22 mouse cellular contexts compared by ENCODE assay signal in the genomic region with DNA sequence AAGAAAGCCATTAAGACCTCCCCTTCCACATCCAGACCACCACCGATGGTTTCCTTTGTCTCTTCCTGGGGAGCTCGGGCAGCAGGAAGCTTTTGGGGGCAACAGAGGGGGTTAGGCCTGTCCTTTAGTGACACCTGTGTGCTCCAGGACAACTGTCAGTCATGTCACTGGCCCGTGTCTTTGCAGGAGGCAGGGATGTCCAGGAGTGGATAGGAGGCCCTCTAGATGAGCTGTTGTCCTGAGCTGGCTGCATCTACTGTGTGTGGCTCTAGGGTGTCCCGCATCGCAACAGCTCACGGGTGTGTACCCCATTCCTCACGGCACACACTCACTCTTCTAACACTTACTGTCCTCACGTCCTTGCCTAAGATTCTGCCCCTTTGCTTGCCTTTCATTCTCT. TPM values are rescaled to one million over a fixed set of nuclear protein-coding genes. Genes with fewer than 3 reads are reported as not detected.
DNase-seq lines count a peak whose midpoint lies in the region; ATAC-seq and TF ChIP-seq lines count a peak whose summit lies in the region.
"Had no signal": no experiment of that assay in that cellular context is flagged by ENCODE, and none has a peak within 500 bp of the region (broad histone marks: within the 10 kb centered on the region; RNA-seq: fewer than 3 reads in every experiment).

No protein-coding gene starts in this region.

- no peaks in the 10 kb centered on the region for H3K9me3 ChIP-seq in heart, postnatal 0 days (replicated peaks; ENCODE audit: control insufficient read depth, low read length)
- H3K9me3 ChIP-seq in limb, embryonic 10.5 days (replicated peaks), result no peaks in the 10 kb centered on the region
- no peaks in the 10 kb centered on the region for H3K9me3 ChIP-seq in forebrain, postnatal 0 days (ENCODE audit: low read length)
- H3K9me3 ChIP-seq: embryonic facial prominence, embryonic 12.5 days; forebrain, embryonic 13.5 days; limb, embryonic 12.5 days; neural tube, embryonic 13.5 days; stomach, embryonic 15.5 days had no signal

- no peaks in the 10 kb centered on the region for H3K36me3 ChIP-seq in heart, postnatal 0 days (replicated peaks; ENCODE audit: control insufficient read depth, insufficient read depth, low read length)
- H3K36me3 ChIP-seq in limb, embryonic 10.5 days, result no peaks in the 10 kb centered on the region
- no peaks in the 10 kb centered on the region for H3K36me3 ChIP-seq in forebrain, postnatal 0 days (ENCODE audit: insufficient read depth)
- H3K36me3 ChIP-seq: embryonic facial prominence, embryonic 12.5 days; limb, embryonic 12.5 days; neural tube, embryonic 13.5 days; stomach, embryonic 15.5 days had no signal

- peak overlapping the region; percentile 38; the same call in 1 of the 2 replicates for H3K4me2 ChIP-seq in heart, postnatal 0 days (ENCODE audit: low read depth, low read length)
- no peak overlapping the region for H3K4me2 ChIP-seq in forebrain, postnatal 0 days (ENCODE audit: low read depth)
- H3K4me2 ChIP-seq: embryonic facial prominence, embryonic 12.5 days; forebrain, embryonic 13.5 days; hindbrain, embryonic 14.5 days; limb, embryonic 12.5 days; neural tube, embryonic 13.5 days; stomach, embryonic 15.5 days had no signal

- TF ChIP-seq CTCF in heart, postnatal 0 days (IDR thresholded peaks at IDR 0.05; ENCODE audit: low read depth), result no peak
- TF ChIP-seq CTCF in forebrain, postnatal 0 days (IDR thresholded peaks at IDR 0.05; ENCODE audit: low read depth), result no peak

- DNase-seq in heart, postnatal 0 days (ENCODE audit: low spot score), result no peak
- no peak for DNase-seq in heart, adult 18-20 months
- DNase-seq in CD4-positive helper T cell, adult 2 months (ENCODE audit: low read depth, low spot score), result peak; percentile 28
- no peak for DNase-seq in limb, embryonic 10.5 days (ENCODE audit: low spot score)
- DNase-seq in spleen, postnatal 4 days (ENCODE audit: low spot score in 2 of 2), result peak; percentile 22 to 75
- DNase-seq in urinary bladder, postnatal 14 days (ENCODE audit: low spot score), result no peak
- no peak for DNase-seq in lung, adult 18-20 months
- no peak for DNase-seq in forebrain, postnatal 0 days
- DNase-seq: adrenal gland, postnatal 36 days; cerebellum, postnatal 36 days; gastrocnemius, postnatal 14 days; kidney, adult 2 months; kidney, postnatal 4 days; lung, postnatal 14 days had no signal

- no peaks in the 10 kb centered on the region for H3K4me1 ChIP-seq in heart, postnatal 0 days (ENCODE audit: control insufficient read depth, insufficient read depth)
- H3K4me1 ChIP-seq in limb, embryonic 10.5 days, result peaks cover 20% of the 10 kb centered on the region
- no peaks in the 10 kb centered on the region for H3K4me1 ChIP-seq in forebrain, postnatal 0 days (ENCODE audit: insufficient read depth)
- H3K4me1 ChIP-seq: forebrain, embryonic 13.5 days; neural tube, embryonic 13.5 days had no signal

- peak overlapping the region; percentile 38; the same call in 1 of the 2 replicates for H3K27ac ChIP-seq in heart, postnatal 0 days (ENCODE audit: low read depth)
- peak overlapping the region; percentile 23; the same call in 1 of the 2 replicates for H3K27ac ChIP-seq in limb, embryonic 10.5 days
- no peak overlapping the region for H3K27ac ChIP-seq in forebrain, postnatal 0 days (ENCODE audit: low read depth, low read length)
- H3K27ac ChIP-seq: embryonic facial prominence, embryonic 12.5 days; forebrain, embryonic 13.5 days; hindbrain, embryonic 14.5 days; limb, embryonic 12.5 days; neural tube, embryonic 13.5 days; stomach, embryonic 15.5 days had no signal

- no peak overlapping the region; the same call in 1 of the 2 replicates for H3K4me3 ChIP-seq in heart, postnatal 0 days (ENCODE audit: low read depth, low read length)
- H3K4me3 ChIP-seq in limb, embryonic 10.5 days, result no peak overlapping the region
- H3K4me3 ChIP-seq in forebrain, postnatal 0 days (ENCODE audit: low read depth, low read length), result no peak overlapping the region
- H3K4me3 ChIP-seq: embryonic facial prominence, embryonic 12.5 days; forebrain, embryonic 13.5 days; limb, embryonic 12.5 days; neural tube, embryonic 13.5 days; stomach, embryonic 15.5 days had no signal

- no peaks in the 10 kb centered on the region for H3K27me3 ChIP-seq in heart, postnatal 0 days (ENCODE audit: control insufficient read depth, insufficient read depth, low read length)
- peaks cover 3% of the 10 kb centered on the region; the same call in 1 of the 2 replicates for H3K27me3 ChIP-seq in limb, embryonic 10.5 days (ENCODE audit: low read depth, poor library complexity, severe bottlenecking)
- no peaks in the 10 kb centered on the region for H3K27me3 ChIP-seq in forebrain, postnatal 0 days (ENCODE audit: insufficient read depth, low read length)
- H3K27me3 ChIP-seq: embryonic facial prominence, embryonic 12.5 days; forebrain, embryonic 13.5 days; limb, embryonic 12.5 days; neural tube, embryonic 13.5 days; stomach, embryonic 15.5 days had no signal

- no peak for ATAC-seq in heart, postnatal 0 days (ENCODE audit: insufficient read depth, low read depth)
- no peak for ATAC-seq in forebrain, postnatal 0 days
- ATAC-seq: forebrain, embryonic 13.5 days had no signal

- no peak overlapping the region for H3K9ac ChIP-seq in heart, postnatal 0 days (replicated peaks; ENCODE audit: low read depth, low read length)
- no peak overlapping the region for H3K9ac ChIP-seq in forebrain, postnatal 0 days
- H3K9ac ChIP-seq: embryonic facial prominence, embryonic 12.5 days; forebrain, embryonic 13.5 days; hindbrain, embryonic 14.5 days; limb, embryonic 12.5 days; neural tube, embryonic 13.5 days; stomach, embryonic 15.5 days had no signal

- TF ChIP-seq EP300 in heart, postnatal 0 days (IDR thresholded peaks at IDR 0.05; ENCODE audit: low read depth), result no peak

- WGBS in heart, postnatal 0 days, result 68% methylated on average over 8 of the region's 8 CpGs
- WGBS in limb, embryonic 10.5 days, result 86% methylated on average over 8 of the region's 8 CpGs
- 87% methylated on average over 8 of the region's 8 CpGs for WGBS in forebrain, postnatal 0 days

RNA-seq across cellular contexts. Expression of a gene that starts 7.1 kb away (rescaled TPM):
- 1.6 TPM in 1 of 2 replicates, not detected in the other for total RNA-seq in heart, postnatal 0 days (2014; rRNA removed; ENCODE audit: low replicate concordance)
- 0.12 TPM in 1 of 2 replicates, not detected in the other for polyA plus RNA-seq in heart, postnatal 0 days (2015; fragmentation: Nextera tagmentation; extraction: Ambion mirVana)
- under 1 TPM in 1 of 2 experiments, not detected in 1; 0.15 TPM for total RNA-seq in heart, adult 18-20 months (2021)
- polyA plus RNA-seq in limb, embryonic 10.5 days (2016; fragmentation: Nextera tagmentation; extraction: Ambion mirVana), result 0.74 and 2.9 TPM in 2 replicates
- 119 and 199 TPM in 2 replicates for total RNA-seq in forebrain, postnatal 0 days (2014; rRNA removed)
- polyA plus RNA-seq in forebrain, postnatal 0 days (2015; fragmentation: Nextera tagmentation; extraction: Ambion mirVana), result 10.5 and 20.1 TPM in 2 replicates
- polyA plus RNA-seq: C2C12 had no signal

RNA-seq across cellular contexts. Expression of a gene that starts 15.9 kb away (rescaled TPM):
- 50.3 and 73.7 TPM in 2 replicates for total RNA-seq in heart, postnatal 0 days (2014; rRNA removed; ENCODE audit: low replicate concordance)
- 101 and 104 TPM in 2 replicates for polyA plus RNA-seq in heart, postnatal 0 days (2015; fragmentation: Nextera tagmentation; extraction: Ambion mirVana)
- 10 to 100 TPM; 42.8 to 46.1 TPM for total RNA-seq in heart, adult 18-20 months (2021)
- 187 and 191 TPM in 2 replicates for polyA plus RNA-seq in limb, embryonic 10.5 days (2016; fragmentation: Nextera tagmentation; extraction: Ambion mirVana)
- 64.9 and 78.5 TPM in 2 replicates for total RNA-seq in forebrain, postnatal 0 days (2014; rRNA removed)
- 141 and 159 TPM in 2 replicates for polyA plus RNA-seq in forebrain, postnatal 0 days (2015; fragmentation: Nextera tagmentation; extraction: Ambion mirVana)

RNA-seq across cellular contexts. Expression of a gene that starts 40.1 kb away (rescaled TPM):
- 0.46 and 2.6 TPM in 2 replicates for total RNA-seq in heart, postnatal 0 days (2014; rRNA removed; ENCODE audit: low replicate concordance)
- 0.26 and 0.36 TPM in 2 replicates for polyA plus RNA-seq in heart, postnatal 0 days (2015; fragmentation: Nextera tagmentation; extraction: Ambion mirVana)
- total RNA-seq in heart, adult 18-20 months (2021), result not detected
- 2.8 and 4.0 TPM in 2 replicates for polyA plus RNA-seq in limb, embryonic 10.5 days (2016; fragmentation: Nextera tagmentation; extraction: Ambion mirVana)
- 0.33 and 0.46 TPM in 2 replicates for total RNA-seq in forebrain, postnatal 0 days (2014; rRNA removed)
- 0.21 TPM in 1 of 2 replicates, not detected in the other for polyA plus RNA-seq in forebrain, postnatal 0 days (2015; fragmentation: Nextera tagmentation; extraction: Ambion mirVana)
- total RNA-seq: gastrocnemius, postnatal 14 days; midbrain, postnatal 0 days had no signal
- polyA plus RNA-seq: C2C12; midbrain, postnatal 0 days had no signal

Comparison
In these comparisons a context has a peak if more than half of its experiments do, and no peak if none do; other contexts are left out.
1. DNase-seq: peak in CD4-positive helper T cell, adult 2 months (single experiment) and spleen, postnatal 4 days (2 of 2); none in heart, postnatal 0 days (single experiment), heart, adult 18-20 months (0 of 2), limb, embryonic 10.5 days (single experiment), urinary bladder, postnatal 14 days (single experiment), lung, adult 18-20 months (0 of 2) and forebrain, postnatal 0 days (single experiment).
2. RNA of a gene that starts 7.1 kb away (total RNA-seq): 119 to 199 TPM in forebrain, postnatal 0 days; 0.15 TPM in heart, adult 18-20 months and 1.6 TPM in heart, postnatal 0 days; every median in the first group is over 10 times any median in the second.